Mouse (Mus musculus): ENCODE results near the gene Zbtb2. TPM values are rescaled to one million over a fixed set of nuclear protein-coding genes. Genes with fewer than 3 reads are reported as not detected.

Gene Zbtb2
- total and polyA plus RNA-seq, 3 experiments, result 6.1 to 11.4 (median 11.1) TPM

GRCm38 (mm10) chr10:4376931-4377330 is 11.0 kb downstream of the Zbtb2 start:
- no peaks in the 10 kb centered on the region; a peak in 1 of 4 replicates for H3K4me1 ChIP-seq (ENCODE audit: control insufficient read depth in 1 of 2, insufficient read depth in 2 of 2)
- no peak overlapping the region for H3K4me2 ChIP-seq (ENCODE audit: insufficient read depth, low read depth, poor library complexity, severe bottlenecking)
- in situ Hi-C loops (cut with MboI; ENCODE audit: low pct_ligation_motif_present, low pct_unique_long_range_greater_than_20kb, low sequenced_read_pairs), result no loop called here
- no peaks in the 10 kb centered on the region for H3K79me2 ChIP-seq (replicated peaks; ENCODE audit: control insufficient read depth, extremely low read depth, insufficient read depth, poor library complexity, severe bottlenecking)
- H3K27ac ChIP-seq (ENCODE audit: insufficient read depth, low read depth), result no peak overlapping the region
- dilution Hi-C loops (cut with MboI; ENCODE audit: extremely low pct_ligation_motif_present, extremely low pct_unique_long_range_greater_than_20kb, low sequenced_read_pairs), result no loop called here
- no peaks in the 10 kb centered on the region for H3K27me3 ChIP-seq (replicated peaks)
- H3K9ac ChIP-seq (ENCODE audit: insufficient read depth, low read depth), result no peak overlapping the region
- peaks cover 10 to 29% of the 10 kb centered on the region in 2 experiments for H3K36me3 ChIP-seq (replicated peaks in 1 of 2; ENCODE audit: control insufficient read depth in 1 of 2, insufficient read depth in 1 of 2, low read length in 1 of 2)
- no peak overlapping the region for H3K4me3 ChIP-seq (replicated peaks in 1 of 3; ENCODE audit: low read depth in 2 of 3, low read length in 2 of 3, poor library complexity in 1 of 3)
- H3K9me3 ChIP-seq (replicated peaks; ENCODE audit: low read length), result no peaks in the 10 kb centered on the region
- TF ChIP-seq CHD1 (IDR thresholded peaks at IDR 0.05; ENCODE audit: low read depth, low read length), result no peak
- TF ChIP-seq RAD21 (IDR thresholded peaks at IDR 0.05; ENCODE audit: low read depth, low read length), result no peak
- no peak for TF ChIP-seq TCF12 (IDR thresholded peaks at IDR 0.05; ENCODE audit: low read depth, low read length)
- TF ChIP-seq ZNF384 (IDR thresholded peaks at IDR 0.05; ENCODE audit: low read depth, low read length), result no peak
- no peak for DNase-seq (ENCODE audit: extremely low read depth)

GRCm38 (mm10) chr10:4376461-4376860 is 11.4 kb downstream of the Zbtb2 start:
- no peaks in the 10 kb centered on the region for H3K27me3 ChIP-seq (replicated peaks)
- TF ChIP-seq NELFE (IDR thresholded peaks at IDR 0.05; ENCODE audit: low read depth, low read length) (no peak), SIN3A (IDR thresholded peaks at IDR 0.05; ENCODE audit: low read length) (no peak), JUN (IDR thresholded peaks at IDR 0.05; ENCODE audit: insufficient read depth, low read depth, low read length) (no peak), CHD2 (IDR thresholded peaks at IDR 0.05; ENCODE audit: low read length) (no peak), ZKSCAN1 (IDR thresholded peaks at IDR 0.05; ENCODE audit: borderline replicate concordance, low read depth, low read length) (no peak), BHLHE40 (IDR thresholded peaks at IDR 0.05; ENCODE audit: low read depth, low read length) (no peak)
- no peak overlapping the region for H3K9ac ChIP-seq (ENCODE audit: insufficient read depth, low read depth)
- in situ Hi-C loops (cut with MboI; ENCODE audit: low pct_ligation_motif_present, low pct_unique_long_range_greater_than_20kb, low sequenced_read_pairs), result no loop called here
- H3K36me3 ChIP-seq (replicated peaks in 1 of 2; ENCODE audit: control insufficient read depth in 1 of 2, insufficient read depth in 1 of 2, low read length in 1 of 2), result peaks cover 11 to 33% of the 10 kb centered on the region in 2 experiments
- dilution Hi-C loops (cut with MboI; ENCODE audit: extremely low pct_ligation_motif_present, extremely low pct_unique_long_range_greater_than_20kb, low sequenced_read_pairs), result no loop called here
- no peaks in the 10 kb centered on the region for H3K79me2 ChIP-seq (replicated peaks; ENCODE audit: control insufficient read depth, extremely low read depth, insufficient read depth, poor library complexity, severe bottlenecking)
- H3K4me3 ChIP-seq (replicated peaks in 1 of 3; ENCODE audit: low read depth in 2 of 3, low read length in 2 of 3, poor library complexity in 1 of 3), result no peak overlapping the region
- H3K4me2 ChIP-seq (ENCODE audit: insufficient read depth, low read depth, poor library complexity, severe bottlenecking), result no peak overlapping the region
- H3K9me3 ChIP-seq (replicated peaks; ENCODE audit: low read length), result no peaks in the 10 kb centered on the region
- no peak for DNase-seq (ENCODE audit: extremely low read depth)
- H3K27ac ChIP-seq (ENCODE audit: insufficient read depth, low read depth), result no peak overlapping the region
- peaks cover 0 to 4% of the 10 kb centered on the region in 2 experiments; a peak in 1 of 4 replicates for H3K4me1 ChIP-seq (ENCODE audit: control insufficient read depth in 1 of 2, insufficient read depth in 2 of 2)

- TF ChIP-seq JUND (conservative IDR thresholded peaks at IDR 0.05; ENCODE audit: low read depth, low read length) (no peak), CTCF (conservative IDR thresholded peaks at IDR 0.05 in 1 of 2, IDR thresholded peaks at IDR 0.05 in 1 of 2; ENCODE audit: low read depth in 2 of 2, low read length in 2 of 2) (no peak), E2F4 (IDR thresholded peaks at IDR 0.05; ENCODE audit: insufficient replicate concordance, low read depth, low read length) (no peak), IRF4 (IDR thresholded peaks at IDR 0.05; ENCODE audit: low read depth, low read length) (no peak), KAT2A (IDR thresholded peaks at IDR 0.05; ENCODE audit: insufficient replicate concordance, low read length) (no peak), TBP (conservative IDR thresholded peaks at IDR 0.05; ENCODE audit: low read depth, low read length) (no peak), SMC3 (IDR thresholded peaks at IDR 0.05; ENCODE audit: low read depth, low read length) (no peak), ELF1 (IDR thresholded peaks at IDR 0.05; ENCODE audit: low read depth, low read length) (no peak), CHD1 (IDR thresholded peaks at IDR 0.05; ENCODE audit: low read depth, low read length) (no peak), MAFK (IDR thresholded peaks at IDR 0.05; ENCODE audit: insufficient replicate concordance, low read length) (no peak), GABPA (IDR thresholded peaks at IDR 0.05; ENCODE audit: insufficient replicate concordance, low read depth, low read length) (no peak), EP300 (IDR thresholded peaks at IDR 0.05; ENCODE audit: low read length) (no peak), POLR2AphosphoS2 (IDR thresholded peaks at IDR 0.05; ENCODE audit: low read depth, low read length) (no peak), CHD2 (IDR thresholded peaks at IDR 0.05; ENCODE audit: low read length) (no peak)
- no peaks in the 10 kb centered on the region for H3K27me3 ChIP-seq (replicated peaks)
- DNase-seq (ENCODE audit: extremely low read depth), result no peak
- in situ Hi-C loops (cut with MboI; ENCODE audit: low pct_ligation_motif_present, low pct_unique_long_range_greater_than_20kb, low sequenced_read_pairs), result no loop called here
- H3K4me3 ChIP-seq (replicated peaks in 1 of 3; ENCODE audit: low read depth in 2 of 3, low read length in 2 of 3, poor library complexity in 1 of 3), result no peak overlapping the region
- H3K9ac ChIP-seq (ENCODE audit: insufficient read depth, low read depth), result no peak overlapping the region
- H3K9me3 ChIP-seq (replicated peaks; ENCODE audit: low read length), result no peaks in the 10 kb centered on the region
- H3K4me1 ChIP-seq (ENCODE audit: control insufficient read depth in 1 of 2, insufficient read depth in 2 of 2), result peaks cover 0 to 5% of the 10 kb centered on the region in 2 experiments; a peak in 1 of 4 replicates
- no peak overlapping the region for H3K27ac ChIP-seq (ENCODE audit: insufficient read depth, low read depth)
- H3K79me2 ChIP-seq (replicated peaks; ENCODE audit: control insufficient read depth, extremely low read depth, insufficient read depth, poor library complexity, severe bottlenecking), result no peaks in the 10 kb centered on the region
- dilution Hi-C loops (cut with MboI; ENCODE audit: extremely low pct_ligation_motif_present, extremely low pct_unique_long_range_greater_than_20kb, low sequenced_read_pairs), result no loop called here
- H3K4me2 ChIP-seq (ENCODE audit: insufficient read depth, low read depth, poor library complexity, severe bottlenecking), result no peak overlapping the region
- H3K36me3 ChIP-seq (replicated peaks in 1 of 2; ENCODE audit: control insufficient read depth in 1 of 2, insufficient read depth in 1 of 2, low read length in 1 of 2), result peaks cover 17 to 40% of the 10 kb centered on the region in 2 experiments
Observed at GRCm38 (mm10) chr10:4375267-4375666, 12.6 kb downstream of the Zbtb2 start.
